10 mouse cellular contexts compared by ENCODE assay signal in the genomic region with DNA sequence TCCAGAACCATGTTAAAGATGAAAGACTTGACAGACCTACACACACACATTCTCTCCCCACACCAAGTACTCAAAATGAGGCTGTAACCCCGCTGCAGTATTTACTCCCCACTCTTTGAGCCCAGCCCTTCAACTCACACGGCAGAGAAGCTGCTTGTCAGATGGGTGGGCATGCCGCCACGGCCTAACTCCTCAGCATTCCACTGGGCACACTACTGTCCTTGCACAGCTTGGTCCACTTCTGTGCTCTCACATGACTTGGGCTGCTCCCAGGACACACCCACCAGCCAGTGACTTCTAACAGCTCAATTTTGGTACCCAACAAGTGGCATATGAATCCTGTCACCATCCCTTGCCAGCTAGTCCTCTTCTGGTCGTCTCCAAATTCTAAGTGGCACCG. TPM values are rescaled to one million over a fixed set of nuclear protein-coding genes. Genes with fewer than 3 reads are reported as not detected.
A peak's percentile ranks its signal among the peaks of the same experiment; 100 is the strongest.
DNase-seq lines count a peak whose midpoint lies in the region; ATAC-seq and TF ChIP-seq lines count a peak whose summit lies in the region.
"Had no signal": no experiment of that assay in that cellular context is flagged by ENCODE, and none has a peak within 500 bp of the region (broad histone marks: within the 10 kb centered on the region; RNA-seq: fewer than 3 reads in every experiment).

No protein-coding gene starts in this region.

- H3K4me2 ChIP-seq in forebrain, embryonic 13.5 days = no peak overlapping the region

- intact Hi-C loops in left cerebral cortex, adult 2 months (cut with DNase I) = no loop called here
- intact Hi-C loops in heart, postnatal 36 days (cut with DNase I) = loop anchor here (5.0 to 10.0 kb wide), 2 partner anchors 41 to 208 kb away; partner anchors contain the start of genes Klc4 and Mrpl2

- H3K4me1 ChIP-seq in forebrain, embryonic 13.5 days = peaks cover 30% of the 10 kb centered on the region
- H3K4me1 ChIP-seq in midbrain, embryonic 10.5 days = peaks cover 25% of the 10 kb centered on the region

- H3K9me3 ChIP-seq in forebrain, embryonic 13.5 days (replicated peaks) = no peaks in the 10 kb centered on the region; the same call in 1 of the 2 replicates
- no peaks in the 10 kb centered on the region for H3K9me3 ChIP-seq in midbrain, embryonic 10.5 days (replicated peaks)

- H3K36me3 ChIP-seq in forebrain, embryonic 13.5 days (ENCODE audit: poor library complexity, severe bottlenecking) = no peaks in the 10 kb centered on the region
- peaks cover 5% of the 10 kb centered on the region; the same call in 1 of the 2 replicates for H3K36me3 ChIP-seq in midbrain, embryonic 10.5 days

- no peaks in the 10 kb centered on the region for H3K27me3 ChIP-seq in forebrain, embryonic 13.5 days
- H3K27me3 ChIP-seq in midbrain, embryonic 10.5 days (ENCODE audit: low read depth, poor library complexity, severe bottlenecking) = no peaks in the 10 kb centered on the region
- H3K27me3 ChIP-seq: Patski had no signal

- DNase-seq in left cerebral cortex, adult 2 months (ENCODE audit: extremely low spot score in 1 of 2, low spot score in 2 of 2) = peak; percentile 35 to 47
- no peak for DNase-seq in left cerebral cortex, adult 11 months (ENCODE audit: low spot score)
- peak; percentile 70 for DNase-seq in adrenal gland, postnatal 10 days
- DNase-seq in heart, postnatal 36 days = peak; percentile 73
- DNase-seq in layer of hippocampus, adult 9-11 months = peak; percentile 78
- peak; percentile 35 for DNase-seq in midbrain, embryonic 10.5 days (ENCODE audit: low spot score)
- DNase-seq in thymus, postnatal 4 days = peak; percentile 43

- WGBS in forebrain, embryonic 13.5 days = 54% methylated on average over 6 of the region's 6 CpGs
- WGBS in midbrain, embryonic 10.5 days = 76% methylated on average over 6 of the region's 6 CpGs

- no peak overlapping the region for H3K27ac ChIP-seq in left cerebral cortex, adult 2 months
- peak overlapping the region; percentile 77 for H3K27ac ChIP-seq in forebrain, embryonic 13.5 days
- no peak overlapping the region for H3K27ac ChIP-seq in midbrain, embryonic 10.5 days (replicated peaks)

- TF ChIP-seq CTCF in left cerebral cortex, adult 2 months (IDR thresholded peaks at IDR 0.05) = no peak

- no peak overlapping the region for H3K9ac ChIP-seq in forebrain, embryonic 13.5 days

- no peak overlapping the region for H3K4me3 ChIP-seq in left cerebral cortex, adult 2 months
- H3K4me3 ChIP-seq in forebrain, embryonic 13.5 days = no peak overlapping the region
- no peak overlapping the region for H3K4me3 ChIP-seq in midbrain, embryonic 10.5 days

- ATAC-seq in forebrain, embryonic 13.5 days = no peak
- ATAC-seq: Patski had no signal

RNA-seq across cellular contexts. Expression of gene Bicral, which starts 5.0 kb away (rescaled TPM):
- 10 to 100 TPM; 57.5 to 59.7 TPM for total RNA-seq in left cerebral cortex, adult 2 months (2021)
- 10 to 100 TPM; 15.2 to 19.0 TPM for total RNA-seq in adrenal gland, postnatal 10 days (2021)
- 5.2 and 5.8 TPM in 2 replicates for polyA plus RNA-seq in forebrain, embryonic 13.5 days (2015; fragmentation: Nextera tagmentation; extraction: Ambion mirVana)
- 10 to 100 TPM; 14.9 to 15.3 TPM for total RNA-seq in heart, postnatal 36 days (2021)
- polyA plus RNA-seq in midbrain, embryonic 10.5 days (2016; fragmentation: Nextera tagmentation; extraction: Ambion mirVana) = 3.1 and 4.4 TPM in 2 replicates

RNA-seq across cellular contexts. Expression of gene Tbcc, which starts 37.2 kb away (rescaled TPM):
- 10 to 100 TPM; 30.9 to 35.3 TPM for total RNA-seq in left cerebral cortex, adult 2 months (2021)
- 10 to 100 TPM; 21.6 to 23.3 TPM for total RNA-seq in adrenal gland, postnatal 10 days (2021)
- 51.3 and 53.5 TPM in 2 replicates for polyA plus RNA-seq in forebrain, embryonic 13.5 days (2015; fragmentation: Nextera tagmentation; extraction: Ambion mirVana)
- total RNA-seq in heart, postnatal 36 days (2021) = 10 to 100 TPM; 15.9 to 16.6 TPM
- 55.9 and 57.7 TPM in 2 replicates for polyA plus RNA-seq in midbrain, embryonic 10.5 days (2016; fragmentation: Nextera tagmentation; extraction: Ambion mirVana)

RNA-seq across cellular contexts. Expression of gene Prph2, which starts 57.0 kb away (rescaled TPM):
- not detected for total RNA-seq in left cerebral cortex, adult 2 months (2021)
- not detected for total RNA-seq in adrenal gland, postnatal 10 days (2021)
- polyA plus RNA-seq in forebrain, embryonic 13.5 days (2015; fragmentation: Nextera tagmentation; extraction: Ambion mirVana) = not detected in 2 replicates
- not detected for total RNA-seq in heart, postnatal 36 days (2021)
- not detected in 2 replicates for polyA plus RNA-seq in midbrain, embryonic 10.5 days (2016; fragmentation: Nextera tagmentation; extraction: Ambion mirVana)
- total RNA-seq: layer of hippocampus, postnatal 25 days had no signal
- polyA plus RNA-seq: Patski had no signal
